Comparison of ENCODE assay signal across 11 mouse cellular contexts in genomic region chr1:31337087-31337486, GRCm38 (mm10).
DNase-seq lines count a peak whose midpoint lies in the region; ATAC-seq and TF ChIP-seq lines count a peak whose summit lies in the region.
"Had no signal": no experiment of that assay in that cellular context is flagged by ENCODE, and none has a peak within 500 bp of the region (broad histone marks: within the 10 kb centered on the region; RNA-seq: fewer than 3 reads in every experiment).

No protein-coding gene starts in this region.

- no peaks in the 10 kb centered on the region for H3K79me2 ChIP-seq in MEL (ENCODE audit: control insufficient read depth, insufficient read depth, low read length, poor library complexity)

- TF ChIP-seq EP300 in liver, postnatal 0 days (IDR thresholded peaks at IDR 0.05; ENCODE audit: low read depth) = no peak
- TF ChIP-seq EP300 in MEL (IDR thresholded peaks at IDR 0.05; ENCODE audit: low read depth in 1 of 2, low read length in 2 of 2) = no peak

- no peak for TF ChIP-seq POLR2A in MEL (IDR thresholded peaks at IDR 0.05; ENCODE audit: control insufficient read depth in 1 of 2, insufficient read depth in 1 of 2, low read depth in 1 of 2, low read length in 2 of 2, poor library complexity in 1 of 2)

- TF ChIP-seq CTCF in hindbrain, postnatal 0 days (IDR thresholded peaks at IDR 0.05; ENCODE audit: low read depth) = peak; percentile 47
- TF ChIP-seq CTCF in liver, postnatal 0 days (IDR thresholded peaks at IDR 0.05; ENCODE audit: low read depth) = peak; percentile 28
- peak in 1 of 3 experiments; percentile 15; a peak in 1 of 6 replicates for TF ChIP-seq CTCF in MEL (IDR thresholded peaks at IDR 0.05 in 2 of 3, conservative IDR thresholded peaks at IDR 0.05 in 1 of 3; ENCODE audit: control insufficient read depth in 1 of 3, insufficient read depth in 1 of 3, low read depth in 2 of 3, low read length in 3 of 3, poor library complexity in 1 of 3, severe bottlenecking in 1 of 3)

- 55% methylated on average over 4 of the region's 4 CpGs for WGBS in hindbrain, postnatal 0 days
- WGBS in hindbrain, embryonic 12.5 days = 70% methylated on average over 4 of the region's 4 CpGs
- WGBS in liver, postnatal 0 days (ENCODE audit: insufficient replicate concordance) = 46% methylated on average over 4 of the region's 4 CpGs
- WGBS in liver, embryonic 11.5 days = 58% methylated on average over 4 of the region's 4 CpGs

- no peak; the same call in none of the 2 replicates for TF ChIP-seq RAD21 in MEL (IDR thresholded peaks at IDR 0.05; ENCODE audit: low read depth, low read length)

- no peaks in the 10 kb centered on the region for H3K36me3 ChIP-seq in hindbrain, postnatal 0 days (ENCODE audit: insufficient read depth, low read length)
- H3K36me3 ChIP-seq in hindbrain, embryonic 12.5 days = no peaks in the 10 kb centered on the region
- H3K36me3 ChIP-seq in liver, postnatal 0 days (replicated peaks; ENCODE audit: insufficient read depth, low read length) = no peaks in the 10 kb centered on the region
- no peaks in the 10 kb centered on the region for H3K36me3 ChIP-seq in liver, embryonic 11.5 days (ENCODE audit: control insufficient read depth, insufficient read depth, low read length)
- H3K36me3 ChIP-seq in MEL (ENCODE audit: control insufficient read depth in 1 of 2, insufficient read depth in 2 of 2, low read length in 2 of 2) = no peaks in the 10 kb centered on the region

- no peak overlapping the region for H3K9ac ChIP-seq in hindbrain, postnatal 0 days (replicated peaks; ENCODE audit: low read length)
- no peak overlapping the region for H3K9ac ChIP-seq in hindbrain, embryonic 12.5 days
- H3K9ac ChIP-seq in liver, postnatal 0 days (replicated peaks) = no peak overlapping the region
- H3K9ac ChIP-seq in liver, embryonic 11.5 days (ENCODE audit: low read depth, low read length) = no peak overlapping the region
- H3K9ac ChIP-seq in MEL (ENCODE audit: control insufficient read depth, low read depth, low read length, poor library complexity, severe bottlenecking) = no peak overlapping the region
- H3K9ac ChIP-seq: liver, embryonic 14.5 days had no signal

- H3K4me2 ChIP-seq in hindbrain, postnatal 0 days (ENCODE audit: low read depth, low read length) = no peak overlapping the region
- no peak overlapping the region for H3K4me2 ChIP-seq in hindbrain, embryonic 12.5 days (replicated peaks)
- H3K4me2 ChIP-seq in liver, postnatal 0 days (ENCODE audit: low read depth, low read length) = no peak overlapping the region
- no peak overlapping the region for H3K4me2 ChIP-seq in liver, embryonic 11.5 days

- peak; percentile 53 for DNase-seq in hindbrain, postnatal 0 days (ENCODE audit: low spot score)
- no peak for DNase-seq in liver, postnatal 0 days
- no peak for DNase-seq in liver, embryonic 11.5 days (ENCODE audit: low spot score)
- peak; percentile 2 for DNase-seq in MEL (ENCODE audit: low read depth, low spot score)
- peak; percentile 1 for DNase-seq in induced T-regulatory cell, adult 2 months (ENCODE audit: low read depth)
- no peak for DNase-seq in ovary, postnatal 10 days (ENCODE audit: low spot score)
- DNase-seq in cerebellum, postnatal 36 days = no peak
- DNase-seq: right cerebral cortex, postnatal 25 days; thymus, postnatal 14 days had no signal

- H3K27ac ChIP-seq in hindbrain, postnatal 0 days = no peak overlapping the region
- no peak overlapping the region for H3K27ac ChIP-seq in hindbrain, embryonic 12.5 days
- H3K27ac ChIP-seq in liver, postnatal 0 days (ENCODE audit: low read depth) = no peak overlapping the region
- H3K27ac ChIP-seq in liver, embryonic 11.5 days (ENCODE audit: low read depth, low read length) = no peak overlapping the region
- no peak overlapping the region for H3K27ac ChIP-seq in MEL (ENCODE audit: control insufficient read depth, low read depth, low read length)
- H3K27ac ChIP-seq: liver, embryonic 14.5 days had no signal

- no peaks in the 10 kb centered on the region for H3K4me1 ChIP-seq in hindbrain, postnatal 0 days (ENCODE audit: insufficient read depth, low read length)
- H3K4me1 ChIP-seq in hindbrain, embryonic 12.5 days = no peaks in the 10 kb centered on the region
- no peaks in the 10 kb centered on the region for H3K4me1 ChIP-seq in liver, postnatal 0 days (ENCODE audit: insufficient read depth)
- no peaks in the 10 kb centered on the region for H3K4me1 ChIP-seq in liver, embryonic 11.5 days (replicated peaks; ENCODE audit: control insufficient read depth, insufficient read depth, low read length)
- no peaks in the 10 kb centered on the region for H3K4me1 ChIP-seq in MEL (ENCODE audit: control insufficient read depth in 1 of 2, insufficient read depth in 2 of 2, low read length in 2 of 2)

- no peaks in the 10 kb centered on the region for H3K9me3 ChIP-seq in hindbrain, postnatal 0 days (ENCODE audit: low read length)
- H3K9me3 ChIP-seq in hindbrain, embryonic 12.5 days (replicated peaks) = no peaks in the 10 kb centered on the region
- no peaks in the 10 kb centered on the region for H3K9me3 ChIP-seq in liver, postnatal 0 days (ENCODE audit: low read length)
- no peaks in the 10 kb centered on the region; the same call in 1 of the 2 replicates for H3K9me3 ChIP-seq in liver, embryonic 11.5 days (ENCODE audit: control insufficient read depth, low read length)
- no peaks in the 10 kb centered on the region for H3K9me3 ChIP-seq in MEL (replicated peaks; ENCODE audit: insufficient read depth, low read length)

- no peak overlapping the region for H3K4me3 ChIP-seq in hindbrain, postnatal 0 days (ENCODE audit: low read length)
- no peak overlapping the region for H3K4me3 ChIP-seq in hindbrain, embryonic 12.5 days
- no peak overlapping the region for H3K4me3 ChIP-seq in liver, postnatal 0 days (ENCODE audit: low read depth, low read length)
- no peak overlapping the region for H3K4me3 ChIP-seq in liver, embryonic 11.5 days (ENCODE audit: low read depth, low read length)
- no peak overlapping the region for H3K4me3 ChIP-seq in MEL (ENCODE audit: control insufficient read depth in 1 of 2, insufficient read depth in 1 of 2, low read depth in 2 of 2, low read length in 2 of 2)

- H3K27me3 ChIP-seq in hindbrain, postnatal 0 days (ENCODE audit: insufficient read depth, low read length) = no peaks in the 10 kb centered on the region
- H3K27me3 ChIP-seq in hindbrain, embryonic 12.5 days = no peaks in the 10 kb centered on the region
- no peaks in the 10 kb centered on the region for H3K27me3 ChIP-seq in liver, postnatal 0 days (ENCODE audit: insufficient read depth, low read length)
- no peaks in the 10 kb centered on the region for H3K27me3 ChIP-seq in liver, embryonic 11.5 days (replicated peaks; ENCODE audit: control insufficient read depth, insufficient read depth, low read length)
- H3K27me3 ChIP-seq in MEL (ENCODE audit: control insufficient read depth in 1 of 2, insufficient read depth in 2 of 2, low read length in 2 of 2) = no peaks in the 10 kb centered on the region

- no peak for ATAC-seq in hindbrain, postnatal 0 days
- no peak for ATAC-seq in hindbrain, embryonic 12.5 days (ENCODE audit: low FRiP score)
- ATAC-seq in liver, postnatal 0 days = no peak
- no peak for ATAC-seq in liver, embryonic 11.5 days (replicated peaks; ENCODE audit: low FRiP score)

TF ChIP-seq in MEL, 35 proteins besides CTCF, POLR2A, EP300 and RAD21:
- no peak for TF ChIP-seq ZC3H11A (IDR thresholded peaks at IDR 0.05; ENCODE audit: low read depth, low read length)
- TF ChIP-seq MXI1 (IDR thresholded peaks at IDR 0.05; ENCODE audit: low read depth, low read length) = no peak
- peak; percentile 31; the same call in 1 of the 2 replicates for TF ChIP-seq SMC3 (IDR thresholded peaks at IDR 0.05; ENCODE audit: low read depth, low read length)
- peak; percentile 66 for TF ChIP-seq ZNF384 (IDR thresholded peaks at IDR 0.05; ENCODE audit: low read depth, low read length)
- TF ChIP-seq MAX (IDR thresholded peaks at IDR 0.05; ENCODE audit: low read length) = no peak
- TF ChIP-seq GATA1 (IDR thresholded peaks at IDR 0.05; ENCODE audit: low read depth, low read length) = no peak
- TF ChIP-seq ETS1 (IDR thresholded peaks at IDR 0.05; ENCODE audit: low read depth, low read length) = no peak

Comparison
In these comparisons a context has a peak if more than half of its experiments do, and no peak if none do; other contexts are left out.
1. DNase-seq: peak in hindbrain, postnatal 0 days (single experiment), MEL (single experiment) and induced T-regulatory cell, adult 2 months (single experiment); none in liver, postnatal 0 days (single experiment), liver, embryonic 11.5 days (single experiment), ovary, postnatal 10 days (single experiment) and cerebellum, postnatal 36 days (0 of 2).